Comparison of ENCODE assay signal across 14 mouse cellular contexts in genomic region chr5:25089258-25089972, GRCm38 (mm10). TPM values are rescaled to one million over a fixed set of nuclear protein-coding genes. Genes with fewer than 3 reads are reported as not detected.
DNase-seq lines count a peak whose midpoint lies in the region; ATAC-seq and TF ChIP-seq lines count a peak whose summit lies in the region.
"Had no signal": no experiment of that assay in that cellular context is flagged by ENCODE, and none has a peak within 500 bp of the region (broad histone marks: within the 10 kb centered on the region; RNA-seq: fewer than 3 reads in every experiment).

No protein-coding gene starts in this region.

- WGBS in hindbrain, postnatal 0 days, result 72% methylated on average over 6 of the region's 6 CpGs
- 77% methylated on average over 6 of the region's 6 CpGs for WGBS in hindbrain, embryonic 16.5 days

- no peak overlapping the region for H3K4me3 ChIP-seq in hindbrain, postnatal 0 days (ENCODE audit: low read length)
- no peak overlapping the region for H3K4me3 ChIP-seq in hindbrain, embryonic 16.5 days (ENCODE audit: low read length)
- H3K4me3 ChIP-seq: embryonic facial prominence, embryonic 15.5 days; intestine, embryonic 15.5 days; midbrain, embryonic 12.5 days; myocyte had no signal

- H3K27me3 ChIP-seq in hindbrain, postnatal 0 days (ENCODE audit: insufficient read depth, low read length), result no peaks in the 10 kb centered on the region
- no peaks in the 10 kb centered on the region for H3K27me3 ChIP-seq in hindbrain, embryonic 16.5 days (replicated peaks; ENCODE audit: control insufficient read depth, insufficient read depth, low read length)
- H3K27me3 ChIP-seq: embryonic facial prominence, embryonic 15.5 days; intestine, embryonic 15.5 days; midbrain, embryonic 12.5 days had no signal

- H3K27ac ChIP-seq in hindbrain, postnatal 0 days, result no peak overlapping the region
- no peak overlapping the region; the same call in 1 of the 2 replicates for H3K27ac ChIP-seq in hindbrain, embryonic 16.5 days (ENCODE audit: low read depth, low read length)
- H3K27ac ChIP-seq: embryonic facial prominence, embryonic 15.5 days; intestine, embryonic 15.5 days; kidney, postnatal 0 days; midbrain, embryonic 12.5 days had no signal

- H3K36me3 ChIP-seq in hindbrain, postnatal 0 days (ENCODE audit: insufficient read depth, low read length), result no peaks in the 10 kb centered on the region
- no peaks in the 10 kb centered on the region for H3K36me3 ChIP-seq in hindbrain, embryonic 16.5 days (ENCODE audit: control insufficient read depth, insufficient read depth, low read length)
- H3K36me3 ChIP-seq: embryonic facial prominence, embryonic 15.5 days; intestine, embryonic 15.5 days; midbrain, embryonic 12.5 days had no signal

- H3K9ac ChIP-seq in hindbrain, postnatal 0 days (replicated peaks; ENCODE audit: low read length), result no peak overlapping the region
- no peak overlapping the region for H3K9ac ChIP-seq in hindbrain, embryonic 16.5 days (ENCODE audit: low read depth, low read length)
- H3K9ac ChIP-seq: embryonic facial prominence, embryonic 15.5 days; intestine, embryonic 15.5 days; midbrain, embryonic 12.5 days had no signal

- no peak overlapping the region for H3K4me2 ChIP-seq in hindbrain, postnatal 0 days (ENCODE audit: low read depth, low read length)
- no peak overlapping the region for H3K4me2 ChIP-seq in hindbrain, embryonic 16.5 days (ENCODE audit: low read length)
- H3K4me2 ChIP-seq: embryonic facial prominence, embryonic 15.5 days; intestine, embryonic 15.5 days; midbrain, embryonic 12.5 days had no signal

- TF ChIP-seq CTCF in hindbrain, postnatal 0 days (IDR thresholded peaks at IDR 0.05; ENCODE audit: low read depth), result no peak

- H3K9me3 ChIP-seq in hindbrain, postnatal 0 days (ENCODE audit: low read length), result no peaks in the 10 kb centered on the region
- H3K9me3 ChIP-seq in hindbrain, embryonic 16.5 days (ENCODE audit: control insufficient read depth, low read length), result no peaks in the 10 kb centered on the region
- H3K9me3 ChIP-seq: embryonic facial prominence, embryonic 15.5 days; intestine, embryonic 15.5 days; midbrain, embryonic 12.5 days had no signal

- H3K4me1 ChIP-seq in hindbrain, postnatal 0 days (ENCODE audit: insufficient read depth, low read length), result peaks cover 11% of the 10 kb centered on the region
- no peaks in the 10 kb centered on the region; the same call in 1 of the 2 replicates for H3K4me1 ChIP-seq in hindbrain, embryonic 16.5 days (ENCODE audit: control insufficient read depth, insufficient read depth, low read depth, low read length)
- H3K4me1 ChIP-seq: midbrain, embryonic 12.5 days had no signal

- no peak for ATAC-seq in hindbrain, postnatal 0 days
- no peak; the same call in 1 of the 2 replicates for ATAC-seq in hindbrain, embryonic 16.5 days
- ATAC-seq: intestine, embryonic 15.5 days had no signal

- peak; percentile 36 for DNase-seq in hindbrain, postnatal 0 days (ENCODE audit: low spot score)
- peak; percentile 71 for DNase-seq in right cerebral cortex, adult 18-20 months
- DNase-seq in right cerebral cortex, postnatal 25 days, result no peak
- peak; percentile 77 for DNase-seq in layer of hippocampus, adult 9-11 months
- DNase-seq in kidney, adult 8-10 months, result no peak
- no peak for DNase-seq in heart, adult 18-20 months
- DNase-seq: liver; retina, postnatal 1 day had no signal

RNA-seq across cellular contexts. Expression of gene Prkag2, which starts 11.0 kb away (rescaled TPM):
- total RNA-seq in hindbrain, postnatal 0 days (2014; rRNA removed), result 31.4 and 38.3 TPM in 2 replicates
- 85.5 and 86.4 TPM in 2 replicates for polyA plus RNA-seq in hindbrain, postnatal 0 days (2015; fragmentation: Nextera tagmentation; extraction: Ambion mirVana)
- polyA plus RNA-seq in hindbrain, embryonic 16.5 days (2015; fragmentation: Nextera tagmentation; extraction: Ambion mirVana), result 96.6 and 111 TPM in 2 replicates
- 10 to 100 TPM; 30.8 to 31.1 TPM for total RNA-seq in heart, adult 18-20 months (2021)

Comparison
In these comparisons a context has a peak if more than half of its experiments do, and no peak if none do; other contexts are left out.
1. DNase-seq: peak in hindbrain, postnatal 0 days (single experiment), right cerebral cortex, adult 18-20 months (single experiment) and layer of hippocampus, adult 9-11 months (single experiment); none in right cerebral cortex, postnatal 25 days (single experiment), kidney, adult 8-10 months (0 of 2) and heart, adult 18-20 months (0 of 2).